8 mouse cellular contexts compared by ENCODE assay signal in genomic region chr8:105661167-105661566, GRCm38 (mm10). TPM values are rescaled to one million over a fixed set of nuclear protein-coding genes. Genes with fewer than 3 reads are reported as not detected.
DNase-seq lines count a peak whose midpoint lies in the region; ATAC-seq and TF ChIP-seq lines count a peak whose summit lies in the region.
"Had no signal": no experiment of that assay in that cellular context is flagged by ENCODE, and none has a peak within 500 bp of the region (broad histone marks: within the 10 kb centered on the region; RNA-seq: fewer than 3 reads in every experiment).

No protein-coding gene starts in this region.

- no peaks in the 10 kb centered on the region for H3K9me3 ChIP-seq in hindbrain, embryonic 11.5 days (ENCODE audit: control insufficient read depth, low read length)
- no peaks in the 10 kb centered on the region for H3K9me3 ChIP-seq in hindbrain, embryonic 13.5 days
- no peaks in the 10 kb centered on the region for H3K9me3 ChIP-seq in G1E (replicated peaks)
- no peaks in the 10 kb centered on the region for H3K9me3 ChIP-seq in hindbrain, embryonic 10.5 days

- H3K36me3 ChIP-seq in hindbrain, embryonic 11.5 days (ENCODE audit: control insufficient read depth, insufficient read depth, low read length): no peaks in the 10 kb centered on the region
- H3K36me3 ChIP-seq in hindbrain, embryonic 13.5 days: peaks cover 24% of the 10 kb centered on the region
- H3K36me3 ChIP-seq in G1E (replicated peaks): peaks cover 66% of the 10 kb centered on the region
- H3K36me3 ChIP-seq in hindbrain, embryonic 10.5 days: peaks cover 65% of the 10 kb centered on the region

- no peaks in the 10 kb centered on the region for H3K4me1 ChIP-seq in hindbrain, embryonic 11.5 days (replicated peaks; ENCODE audit: control insufficient read depth, insufficient read depth, low read length)
- 0 out of 2 replicates have a peak, but pooled peaks cover 6% of the 10 kb centered on the region for H3K4me1 ChIP-seq in hindbrain, embryonic 13.5 days (replicated peaks)
- H3K4me1 ChIP-seq in G1E (ENCODE audit: insufficient read depth, low read depth, low read length): no peaks in the 10 kb centered on the region
- no peaks in the 10 kb centered on the region for H3K4me1 ChIP-seq in hindbrain, embryonic 10.5 days (replicated peaks)

- no peak overlapping the region for H3K9ac ChIP-seq in hindbrain, embryonic 11.5 days (ENCODE audit: low read depth, low read length)
- no peak overlapping the region for H3K9ac ChIP-seq in hindbrain, embryonic 13.5 days

- H3K27me3 ChIP-seq in hindbrain, embryonic 11.5 days (ENCODE audit: control insufficient read depth, insufficient read depth, low read length): no peaks in the 10 kb centered on the region
- no peaks in the 10 kb centered on the region for H3K27me3 ChIP-seq in hindbrain, embryonic 13.5 days
- no peaks in the 10 kb centered on the region for H3K27me3 ChIP-seq in G1E (ENCODE audit: insufficient read depth, low read length)
- no peaks in the 10 kb centered on the region for H3K27me3 ChIP-seq in hindbrain, embryonic 10.5 days (ENCODE audit: insufficient read depth, poor library complexity, severe bottlenecking)

- H3K4me2 ChIP-seq in hindbrain, embryonic 11.5 days (replicated peaks; ENCODE audit: low read depth, low read length): no peak overlapping the region
- H3K4me2 ChIP-seq in hindbrain, embryonic 13.5 days: no peak overlapping the region

- no peak for ATAC-seq in hindbrain, embryonic 11.5 days (ENCODE audit: low FRiP score)
- no peak; the same call in 1 of the 2 replicates for ATAC-seq in hindbrain, embryonic 13.5 days (ENCODE audit: low FRiP score)
- no peak for ATAC-seq in G1E (ENCODE audit: extremely low read depth, insufficient number of reproducible peaks, low FRiP score, poor library complexity, severe bottlenecking)

- H3K4me3 ChIP-seq in hindbrain, embryonic 11.5 days (ENCODE audit: low read depth, low read length): no peak overlapping the region
- H3K4me3 ChIP-seq in hindbrain, embryonic 13.5 days: no peak overlapping the region
- no peak overlapping the region for H3K4me3 ChIP-seq in G1E (ENCODE audit: low read depth, low read length)
- H3K4me3 ChIP-seq in hindbrain, embryonic 10.5 days: no peak overlapping the region

- peak; percentile 16 for DNase-seq in hindbrain, embryonic 11.5 days (ENCODE audit: low spot score)
- DNase-seq in B cell, adult 2 months: peak; percentile 47 to 59
- no peak for DNase-seq in G1E (ENCODE audit: low spot score)
- DNase-seq in kidney, postnatal 10 days: peak; percentile 25
- DNase-seq in right cerebral cortex, postnatal 36 days (ENCODE audit: low spot score in 2 of 2): no peak
- DNase-seq in hindbrain, embryonic 10.5 days (ENCODE audit: low spot score): no peak

- H3K27ac ChIP-seq in hindbrain, embryonic 11.5 days (ENCODE audit: low read depth, low read length): no peak overlapping the region
- no peak overlapping the region for H3K27ac ChIP-seq in hindbrain, embryonic 13.5 days
- no peak overlapping the region for H3K27ac ChIP-seq in hindbrain, embryonic 10.5 days

- TF ChIP-seq CTCF in G1E (IDR thresholded peaks at IDR 0.05; ENCODE audit: low read depth, low read length): peak; percentile 12; the same call in 1 of the 2 replicates

- 86% methylated on average over 3 of the region's 3 CpGs for WGBS in hindbrain, embryonic 11.5 days
- WGBS in hindbrain, embryonic 13.5 days: 87% methylated on average over 3 of the region's 3 CpGs
- 80% methylated on average over 3 of the region's 3 CpGs for WGBS in hindbrain, embryonic 10.5 days

RNA-seq across cellular contexts. Expression of gene Agrp, which starts 24.0 kb away (rescaled TPM):
- 0.68 and 2.1 TPM in 2 replicates for polyA plus RNA-seq in hindbrain, embryonic 11.5 days (2014; fragmentation: Nextera tagmentation; extraction: Ambion mirVana)
- 0.43 and 1.2 TPM in 2 replicates for polyA plus RNA-seq in hindbrain, embryonic 13.5 days (2015; fragmentation: Nextera tagmentation; extraction: Ambion mirVana)
- not detected in 2 replicates for total RNA-seq in G1E (2014; fragmentation: Nextera tagmentation)
- total RNA-seq in G1E (2017): not detected in 2 replicates
- 0.10 TPM in 1 of 2 replicates, not detected in the other for polyA plus RNA-seq in G1E (2012)
- 0.61 and 0.73 TPM in 2 replicates for polyA plus RNA-seq in hindbrain, embryonic 10.5 days (2016; fragmentation: Nextera tagmentation; extraction: Ambion mirVana)
- polyA plus RNA-seq: testis, adult 2 months had no signal

RNA-seq across cellular contexts. Expression of gene Ctcf, which starts 24.8 kb away (rescaled TPM):
- polyA plus RNA-seq in hindbrain, embryonic 11.5 days (2014; fragmentation: Nextera tagmentation; extraction: Ambion mirVana): 115 and 121 TPM in 2 replicates
- 114 and 120 TPM in 2 replicates for polyA plus RNA-seq in hindbrain, embryonic 13.5 days (2015; fragmentation: Nextera tagmentation; extraction: Ambion mirVana)
- 97.8 and 133 TPM in 2 replicates for total RNA-seq in G1E (2014; fragmentation: Nextera tagmentation)
- total RNA-seq in G1E (2017): 62.3 and 78.9 TPM in 2 replicates
- polyA plus RNA-seq in G1E (2012): 155 and 190 TPM in 2 replicates
- 102 and 138 TPM in 2 replicates for polyA plus RNA-seq in hindbrain, embryonic 10.5 days (2016; fragmentation: Nextera tagmentation; extraction: Ambion mirVana)

RNA-seq across cellular contexts. Expression of gene Carmil2, which starts 24.9 kb away (rescaled TPM):
- polyA plus RNA-seq in hindbrain, embryonic 11.5 days (2014; fragmentation: Nextera tagmentation; extraction: Ambion mirVana): 3.9 TPM in 2 replicates
- polyA plus RNA-seq in hindbrain, embryonic 13.5 days (2015; fragmentation: Nextera tagmentation; extraction: Ambion mirVana): 16.2 TPM in 2 replicates
- total RNA-seq in G1E (2014; fragmentation: Nextera tagmentation) (2.4 TPM in 1 of 2 replicates, not detected in the other), G1E (2017) (0.22 and 0.35 TPM in 2 replicates)
- 0.59 and 0.89 TPM in 2 replicates for polyA plus RNA-seq in G1E (2012)
- 2.1 and 4.9 TPM in 2 replicates for polyA plus RNA-seq in hindbrain, embryonic 10.5 days (2016; fragmentation: Nextera tagmentation; extraction: Ambion mirVana)

RNA-seq across cellular contexts. Expression of gene Acd, which starts 39.7 kb away (rescaled TPM):
- 70.0 and 74.1 TPM in 2 replicates for polyA plus RNA-seq in hindbrain, embryonic 11.5 days (2014; fragmentation: Nextera tagmentation; extraction: Ambion mirVana)
- polyA plus RNA-seq in hindbrain, embryonic 13.5 days (2015; fragmentation: Nextera tagmentation; extraction: Ambion mirVana): 93.0 and 95.2 TPM in 2 replicates
- total RNA-seq in G1E (2014; fragmentation: Nextera tagmentation) (44.1 and 51.9 TPM in 2 replicates), G1E (2017) (25.8 and 28.7 TPM in 2 replicates)
- 47.8 and 65.6 TPM in 2 replicates for polyA plus RNA-seq in G1E (2012)
- 81.3 and 92.6 TPM in 2 replicates for polyA plus RNA-seq in hindbrain, embryonic 10.5 days (2016; fragmentation: Nextera tagmentation; extraction: Ambion mirVana)

RNA-seq across cellular contexts. Expression of gene Pard6a, which starts 39.8 kb away (rescaled TPM):
- 25.9 and 26.8 TPM in 2 replicates for polyA plus RNA-seq in hindbrain, embryonic 11.5 days (2014; fragmentation: Nextera tagmentation; extraction: Ambion mirVana)
- 45.4 and 47.7 TPM in 2 replicates for polyA plus RNA-seq in hindbrain, embryonic 13.5 days (2015; fragmentation: Nextera tagmentation; extraction: Ambion mirVana)
- total RNA-seq in G1E (2014; fragmentation: Nextera tagmentation) (3.6 and 6.2 TPM in 2 replicates), G1E (2017) (18.5 and 19.6 TPM in 2 replicates)
- polyA plus RNA-seq in G1E (2012): 6.2 and 6.6 TPM in 2 replicates
- polyA plus RNA-seq in hindbrain, embryonic 10.5 days (2016; fragmentation: Nextera tagmentation; extraction: Ambion mirVana): 23.3 and 32.2 TPM in 2 replicates

Comparison
In these comparisons a context has a peak if more than half of its experiments do, and no peak if none do; other contexts are left out.
1. DNase-seq: peak in hindbrain, embryonic 11.5 days (single experiment), B cell, adult 2 months (2 of 2) and kidney, postnatal 10 days (single experiment); none in G1E (single experiment), right cerebral cortex, postnatal 36 days (0 of 2) and hindbrain, embryonic 10.5 days (single experiment).